Mouse (Mus musculus) liver, embryonic 14.5 days (tissue): ENCODE results near the gene Fam49a.

Source experiments
- CTCF ChIP-seq: IDR thresholded peaks from 2 replicates; pipeline ENCODE4 v1.5.1; 2016; ENCODE audit warnings: antibody characterized with exemption, low read depth, control low read depth
- EP300 ChIP-seq: IDR thresholded peaks from 2 replicates; pipeline ENCODE4 v1.6.1; 2016; ENCODE audit warnings: antibody characterized with exemption, low read depth

GRCm38 (mm10) chr12:12356463-12356862 lies 94.5 kb downstream of the Fam49a start:
- TF ChIP-seq CTCF = no peak
- no peak for TF ChIP-seq EP300
